Mouse (Mus musculus) ES-Bruce4 (cell line): ENCODE results near the gene Stard3nl. TPM values are rescaled to one million over a fixed set of nuclear protein-coding genes. Genes with fewer than 3 reads are reported as not detected.
A peak's percentile ranks its signal among the peaks of the same experiment; 100 is the strongest.

Experiments used
- H3K27ac ChIP-seq: 2 replicates; pipeline ENCODE4 v1.5.1; 2012; ENCODE audit warnings: low read length, inconsistent platforms; ENCODE audit not compliant: insufficient read depth
- H3K27me3 ChIP-seq: 2 replicates; pipeline ENCODE4 v1.6.1; 2012; ENCODE audit warnings: mild to moderate bottlenecking, low read length, inconsistent platforms; ENCODE audit not compliant: control insufficient read depth, poor library complexity, insufficient read depth, severe bottlenecking
- H3K36me3 ChIP-seq: 2 replicates; pipeline ENCODE4 v1.6.1; 2012; ENCODE audit warnings: inconsistent platforms, mild to moderate bottlenecking, low read length, moderate library complexity; ENCODE audit not compliant: control insufficient read depth, poor library complexity, insufficient read depth, severe bottlenecking
- H3K4me1 ChIP-seq: one replicate; pipeline ENCODE4 v1.8.1; 2011; ENCODE audit warnings: low read length; ENCODE audit not compliant: control insufficient read depth, insufficient read depth
- H3K4me3 ChIP-seq: 2 replicates; pipeline ENCODE4 v1.5.1; 2011; ENCODE audit warnings: low read depth, mild to moderate bottlenecking, low read length
- H3K9ac ChIP-seq: 2 replicates; pipeline ENCODE4 v1.6.1; 2012; ENCODE audit warnings: low read depth, mild to moderate bottlenecking, inconsistent platforms; ENCODE audit not compliant: poor library complexity, severe bottlenecking
- H3K9me3 ChIP-seq: replicated peaks from 2 replicates; pipeline ENCODE4 v1.6.1; 2012; ENCODE audit warnings: mild to moderate bottlenecking, low read length, inconsistent platforms; ENCODE audit not compliant: control insufficient read depth, poor library complexity, insufficient read depth, severe bottlenecking
- CTCF ChIP-seq: IDR thresholded peaks from one replicate; pipeline ENCODE4 v1.8.1; 2011; ENCODE audit warnings: low read depth, low read length
- EP300 ChIP-seq: IDR thresholded peaks from 2 replicates; pipeline ENCODE4 v1.6.1; 2011; ENCODE audit warnings: low read depth, low read length; ENCODE audit not compliant: insufficient read depth
- POLR2A ChIP-seq: IDR thresholded peaks from one replicate; pipeline ENCODE4 v1.8.1; 2011; ENCODE audit warnings: low read length; ENCODE audit not compliant: insufficient read depth
- polyA plus RNA-seq: library from polyadenylated mRNA; stranded (reverse); fragments of >200 nt; gene quantifications from 2 replicates; pipeline ENCODE4 v1.2.4, GENCODE M21; 2011; ENCODE audit warnings: low read depth; ENCODE audit not compliant: missing spikeins, insufficient read depth, insufficient read length

The Stard3nl gene
- polyA plus RNA-seq, 1 experiment: 63.7 TPM

DNA sequence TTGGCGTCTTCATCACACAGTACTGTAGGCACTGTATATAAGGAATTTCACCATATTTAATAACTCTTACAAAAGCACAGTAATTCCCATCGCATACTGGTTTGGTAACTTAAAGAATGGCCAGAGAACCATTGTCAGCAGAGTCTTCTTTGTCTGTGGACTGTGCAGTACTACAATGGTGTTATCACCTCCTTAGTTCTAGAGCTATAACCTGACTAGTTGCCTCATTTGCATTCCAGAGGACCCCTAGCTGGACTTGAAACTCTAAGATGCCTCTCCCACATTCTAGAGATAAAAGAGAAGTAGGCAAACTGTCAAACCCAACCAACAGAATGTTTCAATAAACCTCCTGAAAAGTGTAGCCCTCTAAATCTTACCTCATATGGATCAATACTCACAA lies 12.4 kb upstream of the Stard3nl start:
- H3K9me3 ChIP-seq: no peaks in the 10 kb centered on the region
- no peaks in the 10 kb centered on the region for H3K27me3 ChIP-seq
- H3K9ac ChIP-seq: no peak overlapping the region
- H3K27ac ChIP-seq: no peak overlapping the region
- no peaks in the 10 kb centered on the region for H3K4me1 ChIP-seq
- no peaks in the 10 kb centered on the region for H3K36me3 ChIP-seq
- H3K4me3 ChIP-seq: no peak overlapping the region
- TF ChIP-seq EP300 (no peak), CTCF (no peak), POLR2A (no peak)

- Histone ChIP-seq H3K4me1 (no peaks in the 10 kb centered on the region), H3K36me3 (no peaks in the 10 kb centered on the region), H3K27me3 (no peaks in the 10 kb centered on the region), H3K4me3 (no peak overlapping the region), H3K9ac (no peak overlapping the region), H3K9me3 (no peaks in the 10 kb centered on the region), H3K27ac (no peak overlapping the region)
- no peak for TF ChIP-seq POLR2A
- TF ChIP-seq CTCF: no peak
Observed at GRCm38 (mm10) chr13:19404623-19405022, 9.0 kb upstream of the Stard3nl start.

DNA sequence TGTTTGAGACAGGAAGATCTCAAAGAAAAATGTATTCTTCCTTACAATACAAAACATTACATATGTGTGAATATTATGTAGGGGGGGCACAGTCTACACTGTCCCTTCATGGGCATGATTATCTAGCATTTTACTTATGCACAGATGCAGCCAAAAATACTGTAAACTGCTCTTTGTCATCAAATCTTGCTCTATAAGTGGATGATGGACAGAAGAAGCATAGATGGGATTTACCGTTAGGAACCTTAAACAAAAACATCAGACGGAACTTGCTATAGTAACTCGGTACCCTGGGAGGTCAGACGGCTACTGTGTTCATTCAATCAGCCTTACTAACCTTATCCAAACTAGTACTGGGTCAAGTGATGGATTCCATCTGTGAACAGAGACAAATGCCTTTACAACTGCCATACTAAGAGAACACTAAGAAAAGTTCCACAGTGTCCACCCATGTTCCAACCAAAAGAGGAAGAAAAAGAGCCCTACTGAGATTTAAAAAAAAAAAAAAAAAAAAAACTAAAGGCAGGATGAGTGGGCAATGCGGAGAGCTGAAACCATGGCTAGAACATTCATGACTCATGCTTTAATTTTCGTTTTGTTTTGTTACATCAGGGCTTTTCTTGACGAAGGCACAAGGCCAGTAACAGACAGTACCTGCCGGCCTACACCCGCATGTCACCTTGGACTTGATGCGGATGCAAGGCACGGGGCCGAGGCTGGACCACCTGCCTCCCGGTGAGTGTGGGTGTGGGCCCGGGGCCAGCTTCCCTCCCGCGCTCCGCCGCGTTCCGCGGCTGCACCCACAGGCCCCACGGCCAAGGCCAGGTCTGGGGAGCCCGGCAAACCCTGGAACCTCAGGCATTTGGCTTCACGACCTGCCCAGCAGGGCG lies 552 bp downstream of the Stard3nl start:
- peak overlapping the region; percentile 75 for H3K9ac ChIP-seq
- no peak overlapping the region for H3K27ac ChIP-seq
- H3K36me3 ChIP-seq: peaks cover 5% of the 10 kb centered on the region; the same call in 1 of the 2 replicates
- peak overlapping the region; percentile 84 for H3K4me3 ChIP-seq
- H3K27me3 ChIP-seq: no peaks in the 10 kb centered on the region
- no peaks in the 10 kb centered on the region for H3K4me1 ChIP-seq
- TF ChIP-seq EP300 (no peak), POLR2A (no peak), CTCF (no peak)
- H3K9me3 ChIP-seq: peaks cover 18% of the 10 kb centered on the region

GRCm38 (mm10) chr13:19394171-19394570 lies 1.4 kb downstream of the Stard3nl start:
- H3K27me3 ChIP-seq: no peaks in the 10 kb centered on the region
- H3K9ac ChIP-seq: no peak overlapping the region
- H3K9me3 ChIP-seq: peaks cover 18% of the 10 kb centered on the region
- H3K36me3 ChIP-seq: peaks cover 5% of the 10 kb centered on the region; the same call in 1 of the 2 replicates
- no peak overlapping the region for H3K4me3 ChIP-seq
- TF ChIP-seq POLR2A: no peak
- no peak for TF ChIP-seq CTCF
- no peak for TF ChIP-seq EP300
- no peaks in the 10 kb centered on the region for H3K4me1 ChIP-seq
- no peak overlapping the region for H3K27ac ChIP-seq

DNA sequence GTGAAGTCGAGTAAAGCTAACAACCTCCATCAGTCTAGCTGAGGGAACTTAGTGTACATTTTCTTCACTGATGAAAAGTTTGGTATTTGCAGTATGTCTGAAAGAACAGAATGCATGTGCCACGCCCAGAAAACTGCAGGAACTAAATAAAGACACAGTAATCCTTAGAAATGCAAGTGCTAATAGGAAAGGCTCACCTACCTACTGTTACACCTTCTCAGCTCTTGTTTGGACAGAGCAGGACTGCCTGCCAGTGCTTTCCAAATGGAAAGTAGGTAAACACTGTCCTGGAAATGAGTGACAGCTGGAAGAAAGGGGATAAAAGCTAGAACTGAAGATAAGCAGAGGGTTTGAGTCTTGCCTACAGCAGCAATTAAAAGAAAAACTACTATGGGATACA lies 1.9 kb downstream of the Stard3nl start:
- H3K9ac ChIP-seq: no peak overlapping the region
- H3K9me3 ChIP-seq: peaks cover 18% of the 10 kb centered on the region
- no peaks in the 10 kb centered on the region for H3K4me1 ChIP-seq
- H3K36me3 ChIP-seq: peaks cover 5% of the 10 kb centered on the region; the same call in 1 of the 2 replicates
- H3K27ac ChIP-seq: no peak overlapping the region
- no peaks in the 10 kb centered on the region for H3K27me3 ChIP-seq
- TF ChIP-seq EP300: no peak
- no peak for TF ChIP-seq CTCF
- TF ChIP-seq POLR2A: no peak
- no peak overlapping the region for H3K4me3 ChIP-seq

DNA sequence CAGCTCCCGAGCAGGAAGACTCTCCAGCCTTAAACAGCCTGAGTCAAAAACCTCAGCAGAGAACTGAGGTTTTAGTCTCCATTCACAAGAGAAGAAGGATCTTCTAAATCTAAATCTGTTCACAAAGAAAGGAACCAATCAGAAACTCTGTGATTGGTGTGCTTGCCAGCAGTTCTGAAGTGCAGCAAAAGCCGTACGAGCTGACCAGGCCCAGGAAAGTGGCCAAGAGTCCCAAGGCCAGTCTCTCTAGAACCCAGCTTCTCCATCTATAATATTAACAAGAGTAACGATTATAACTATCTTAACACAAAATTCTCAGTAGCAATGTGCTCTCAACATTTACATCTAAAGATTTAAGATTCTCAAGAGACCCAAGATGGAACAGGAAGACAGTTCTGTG lies 4.0 kb downstream of the Stard3nl start:
- H3K36me3 ChIP-seq: peaks cover 5% of the 10 kb centered on the region; the same call in 1 of the 2 replicates
- no peak overlapping the region for H3K9ac ChIP-seq
- peaks cover 18% of the 10 kb centered on the region for H3K9me3 ChIP-seq
- H3K4me3 ChIP-seq: no peak overlapping the region
- TF ChIP-seq CTCF (no peak), POLR2A (no peak), EP300 (no peak)
- H3K4me1 ChIP-seq: no peaks in the 10 kb centered on the region
- no peak overlapping the region for H3K27ac ChIP-seq
- H3K27me3 ChIP-seq: no peaks in the 10 kb centered on the region
